Mouse (Mus musculus): Measurements from ENCODE around the gene Pcbd2.

Gene Pcbd2

GRCm38 (mm10) chr13:55737885-55738284 is 10.7 kb downstream of the Pcbd2 start:
- DNase-seq, result no peak

DNA sequence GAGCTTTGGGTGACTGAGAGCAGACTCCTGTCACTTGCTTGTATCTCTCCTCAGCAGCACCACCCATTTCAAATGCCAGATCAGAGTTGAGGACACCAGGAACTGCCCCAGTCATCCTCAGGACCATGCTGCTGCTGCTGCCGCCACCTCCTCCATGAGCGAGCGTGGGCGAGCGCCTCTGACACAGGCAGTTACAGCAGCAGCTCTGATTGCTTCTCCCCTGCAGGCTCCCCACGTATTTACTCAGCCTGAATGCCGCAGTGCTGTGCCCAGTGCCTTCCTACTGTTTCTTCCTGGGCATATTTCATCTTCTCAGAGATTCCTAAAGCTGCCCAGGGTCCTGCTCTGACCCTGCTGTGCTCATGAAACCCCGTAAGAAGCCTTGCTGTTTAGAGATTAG is 15.1 kb downstream of the Pcbd2 start:
- DNase-seq, result no peak

GRCm38 (mm10) chr13:55754380-55754779 is 27.2 kb downstream of the Pcbd2 start:
- no peak for DNase-seq

DNA sequence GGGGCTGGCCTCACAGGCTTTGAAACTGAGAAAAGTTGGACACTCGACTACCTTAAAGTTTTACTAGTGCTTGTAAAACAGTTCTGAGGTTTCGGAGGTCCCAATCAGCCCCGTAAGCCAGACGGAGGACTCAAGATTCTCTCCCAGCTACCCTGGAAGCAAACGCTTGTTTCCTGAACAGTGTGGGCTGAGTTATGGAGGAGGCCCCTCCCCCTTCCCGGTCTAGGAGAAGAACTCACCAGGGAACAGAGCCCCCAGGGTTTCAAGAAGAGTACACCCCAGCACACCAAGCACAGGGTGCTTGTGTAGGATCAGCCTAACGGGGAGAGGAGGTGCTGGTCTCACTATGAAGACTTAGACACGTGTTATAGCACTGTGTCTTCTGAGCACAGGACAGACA is 29.6 kb downstream of the Pcbd2 start:
- no peak for DNase-seq

- no peak for DNase-seq
These were observed 30.5 kb downstream of the Pcbd2 start for GRCm38 (mm10) chr13:55757645-55758044.

GRCm38 (mm10) chr13:55760576-55760975 is 33.4 kb downstream of the Pcbd2 start:
- DNase-seq, result no peak

GRCm38 (mm10) chr13:55761486-55761885 is 34.3 kb downstream of the Pcbd2 start:
- no peak for DNase-seq

- no peak for DNase-seq
These were observed 47.2 kb downstream of the Pcbd2 start for GRCm38 (mm10) chr13:55774352-55774751.

- no peak for DNase-seq
These were observed 47.9 kb downstream of the Pcbd2 start for GRCm38 (mm10) chr13:55775056-55775455.

GRCm38 (mm10) chr13:55784268-55784667 is 57.1 kb downstream of the Pcbd2 start, which contains the start of gene Catsper3:
Catsper3 (plus strand) TSS chr13:55784568.
- DNase-seq, result no peak

DNA sequence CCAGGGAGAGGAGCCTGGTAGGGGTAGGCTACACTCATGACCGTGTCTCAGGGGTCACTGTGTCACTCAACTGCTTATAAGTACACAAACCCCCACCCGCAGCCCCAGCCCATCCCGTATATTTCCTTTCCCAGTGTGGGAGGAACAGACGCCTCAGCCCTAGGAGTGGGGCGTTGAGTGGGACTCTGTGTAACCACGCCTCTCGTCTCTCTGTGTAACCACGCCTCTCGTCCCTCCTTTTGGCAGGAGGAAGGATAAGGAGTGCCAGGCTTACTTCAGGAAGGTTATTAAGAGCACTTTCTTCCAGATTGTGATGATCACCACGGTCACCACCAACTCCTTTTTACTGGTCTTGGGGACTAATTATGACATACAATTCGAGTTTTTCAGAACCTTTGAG is 59.0 kb downstream of the Pcbd2 start:
- no peak for DNase-seq

GRCm38 (mm10) chr13:55801246-55801645 is 74.1 kb downstream of the Pcbd2 start:
- no peak for DNase-seq

GRCm38 (mm10) chr13:55803973-55804372 is 76.8 kb downstream of the Pcbd2 start:
- DNase-seq, result no peak

DNA sequence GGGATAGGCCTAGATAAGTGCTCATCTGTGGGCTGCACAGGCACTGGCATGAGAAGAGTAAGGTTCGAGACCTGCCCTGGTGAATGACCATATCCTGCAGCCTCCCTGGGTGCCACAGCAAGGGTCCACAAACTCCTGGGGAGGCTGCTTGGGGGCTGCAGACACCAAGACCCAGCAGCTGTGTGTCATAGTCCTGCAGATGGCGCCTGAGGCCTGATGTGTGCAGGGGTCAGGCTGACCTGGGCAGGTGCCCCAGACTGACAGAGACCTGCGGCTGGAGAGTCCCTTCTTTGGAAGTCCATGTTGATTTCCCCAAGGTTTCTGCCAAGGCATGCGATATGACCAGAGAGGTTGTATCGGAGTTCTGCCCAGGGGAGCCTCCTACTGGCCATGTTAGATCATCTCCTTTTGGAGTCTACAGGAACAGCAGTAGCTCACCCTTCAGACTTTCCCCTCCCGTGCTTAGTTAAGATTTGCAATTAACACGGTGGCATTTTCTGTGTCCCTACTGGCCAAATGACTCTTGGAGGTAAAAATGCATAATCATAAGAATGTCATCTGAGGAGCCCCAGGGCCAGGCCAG is 82.0 kb downstream of the Pcbd2 start:
- DNase-seq, result no peak

DNA sequence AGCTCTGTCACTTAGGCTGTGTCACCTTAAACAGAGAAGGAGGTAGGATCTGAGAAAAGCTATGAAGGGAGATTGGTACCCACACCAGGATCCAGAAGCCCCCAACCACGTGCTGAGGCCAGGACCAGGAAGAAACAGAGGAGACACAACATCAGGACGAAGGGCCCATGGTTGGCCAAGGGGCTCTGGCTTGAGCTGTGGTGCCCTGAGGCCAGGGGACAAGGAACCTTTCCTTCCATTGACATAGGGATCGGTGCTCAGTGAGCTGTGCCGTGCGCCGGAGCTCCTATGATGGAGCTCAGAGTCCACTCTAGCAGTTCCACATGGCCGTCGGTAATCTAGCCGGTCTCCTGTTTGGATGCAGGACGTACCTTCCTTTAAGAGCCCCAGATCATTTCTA is 82.5 kb downstream of the Pcbd2 start:
- DNase-seq, result no peak

DNA sequence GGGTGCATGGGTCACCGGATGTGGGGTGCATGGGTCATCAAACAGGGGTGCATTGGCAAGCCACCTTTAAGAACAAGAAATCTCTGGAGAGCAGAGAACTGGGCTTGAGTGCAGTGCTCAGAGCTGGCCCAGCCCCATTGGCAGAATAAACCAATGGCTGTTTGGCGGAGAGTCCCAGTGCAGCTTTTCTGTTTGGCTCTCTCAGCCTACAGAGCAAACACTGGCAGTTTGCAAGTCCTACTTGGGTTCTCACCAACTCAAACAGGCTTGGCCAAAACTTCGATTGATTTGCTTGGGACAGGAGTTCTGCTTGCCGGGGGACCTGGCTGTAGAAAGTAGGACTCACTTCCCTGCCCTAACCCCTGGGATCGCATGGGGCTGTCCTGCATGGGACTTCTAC is 83.8 kb downstream of the Pcbd2 start:
- DNase-seq, result no peak

DNA sequence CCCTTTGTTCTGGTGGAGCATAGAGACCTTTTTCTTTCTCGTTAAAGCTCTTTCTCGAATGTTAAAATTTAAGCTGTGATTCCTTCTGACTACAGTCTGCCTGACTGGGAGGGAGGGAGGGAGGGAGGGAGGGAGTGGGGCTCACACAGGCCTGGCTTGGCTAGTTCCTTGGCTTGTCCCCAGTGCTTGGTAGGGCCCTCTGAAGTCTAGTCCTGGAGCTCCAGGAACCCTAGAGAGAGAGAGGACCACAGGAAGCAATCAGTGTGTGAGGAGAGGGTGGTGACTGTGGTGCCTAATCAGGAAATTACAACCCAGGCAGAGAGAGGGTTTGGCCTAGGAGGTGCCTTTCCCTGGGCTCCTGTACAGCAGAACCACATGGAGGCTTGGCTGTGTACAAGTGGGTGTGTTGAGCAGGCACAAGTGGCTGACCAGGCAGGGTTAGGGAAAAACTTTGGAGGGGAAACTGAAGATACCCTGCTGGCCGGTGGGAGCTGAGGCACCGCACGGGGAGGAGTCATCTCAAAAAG is 86.4 kb downstream of the Pcbd2 start:
- DNase-seq, result no peak

GRCm38 (mm10) chr13:55814834-55815233 is 87.7 kb downstream of the Pcbd2 start:
- DNase-seq, result no peak

GRCm38 (mm10) chr13:55822499-55822898 is 95.3 kb downstream of the Pcbd2 start:
- DNase-seq, result no peak

DNA sequence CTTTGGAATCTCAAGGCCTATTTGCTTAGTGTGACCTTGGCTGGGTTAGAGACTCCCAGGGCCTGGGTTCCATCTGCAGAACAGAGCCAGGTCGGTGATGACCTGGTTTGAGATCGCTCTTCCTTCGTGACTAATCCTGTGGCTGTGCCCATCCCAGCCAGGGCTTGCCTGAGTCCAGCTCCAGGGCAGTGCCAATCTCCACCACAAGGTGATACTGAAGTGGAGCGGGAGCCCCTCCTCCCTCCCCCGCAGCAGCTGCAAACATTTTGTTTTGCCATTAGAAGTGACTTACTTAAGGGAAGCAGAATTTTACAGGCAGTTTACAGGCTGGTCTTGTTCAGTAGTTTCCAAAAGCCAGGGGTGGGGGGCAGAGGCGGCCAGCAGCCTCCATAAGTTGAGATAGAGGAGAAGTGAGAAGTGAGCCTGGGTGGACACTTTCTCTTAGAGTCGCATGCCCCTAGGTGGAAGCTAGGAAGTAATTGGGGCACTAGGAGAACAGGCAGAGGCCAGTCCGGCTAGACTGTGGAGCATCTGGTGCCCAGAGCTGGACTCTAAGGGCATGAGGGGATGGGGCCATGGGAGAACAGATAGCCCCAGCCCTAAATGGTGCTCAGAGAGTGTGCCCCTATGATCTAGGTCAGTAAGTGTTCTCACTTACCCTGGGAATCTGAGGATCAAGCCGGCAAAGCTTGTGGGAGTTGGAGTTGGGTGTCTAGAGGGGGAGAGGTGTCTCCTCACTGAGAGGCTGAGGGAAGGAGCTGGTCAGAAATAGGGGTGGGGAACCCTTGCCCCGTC is 97.2 kb downstream of the Pcbd2 start:
- no peak for DNase-seq

- DNase-seq, result no peak
These were observed 98.1 kb downstream of the Pcbd2 start for GRCm38 (mm10) chr13:55825245-55825681.

GRCm38 (mm10) chr13:55826008-55826671 is 99.0 kb downstream of the Pcbd2 start:
- no peak for DNase-seq
